Comparison of ENCODE assay signal across 13 mouse cellular contexts in genomic region chr14:25787387-25787910, GRCm38 (mm10). TPM values are rescaled to one million over a fixed set of nuclear protein-coding genes. Genes with fewer than 3 reads are reported as not detected.
DNase-seq lines count a peak whose midpoint lies in the region; ATAC-seq and TF ChIP-seq lines count a peak whose summit lies in the region.
"Had no signal": no experiment of that assay in that cellular context is flagged by ENCODE, and none has a peak within 500 bp of the region (broad histone marks: within the 10 kb centered on the region; RNA-seq: fewer than 3 reads in every experiment).

No protein-coding gene starts in this region.

- H3K9ac ChIP-seq in kidney, embryonic 15.5 days = no peak overlapping the region
- H3K9ac ChIP-seq in neural tube, embryonic 15.5 days (replicated peaks) = no peak overlapping the region
- H3K9ac ChIP-seq in intestine, embryonic 16.5 days (ENCODE audit: low read depth, low read length) = no peak overlapping the region
- H3K9ac ChIP-seq: hindbrain, embryonic 15.5 days; liver, embryonic 13.5 days had no signal

- H3K4me1 ChIP-seq in kidney, embryonic 15.5 days = peaks cover 36% of the 10 kb centered on the region
- H3K4me1 ChIP-seq in kidney, adult 2 months (ENCODE audit: control insufficient read depth, insufficient read depth, low read length) = no peaks in the 10 kb centered on the region
- H3K4me1 ChIP-seq in neural tube, embryonic 15.5 days = peaks cover 13% of the 10 kb centered on the region; the same call in 1 of the 2 replicates
- H3K4me1 ChIP-seq in intestine, embryonic 16.5 days (ENCODE audit: control insufficient read depth, insufficient read depth, low read length) = peaks cover 7% of the 10 kb centered on the region; the same call in 1 of the 2 replicates
- H3K4me1 ChIP-seq: hindbrain, embryonic 15.5 days had no signal

- WGBS in kidney, embryonic 15.5 days = 46% methylated on average over 12 of the region's 12 CpGs
- WGBS in kidney, adult 2 months = 57% methylated on average over 12 of the region's 12 CpGs
- 71% methylated on average over 12 of the region's 12 CpGs for WGBS in neural tube, embryonic 15.5 days
- whole genome bisulfite sequencing in intestine, embryonic 16.5 days = 56% methylated on average over 12 of the region's 12 CpGs

- H3K9me3 ChIP-seq in kidney, embryonic 15.5 days (replicated peaks) = no peaks in the 10 kb centered on the region
- H3K9me3 ChIP-seq in neural tube, embryonic 15.5 days (replicated peaks) = no peaks in the 10 kb centered on the region
- H3K9me3 ChIP-seq in intestine, embryonic 16.5 days (ENCODE audit: control insufficient read depth, low read length) = no peaks in the 10 kb centered on the region
- H3K9me3 ChIP-seq: hindbrain, embryonic 15.5 days; liver, embryonic 13.5 days had no signal

- H3K4me2 ChIP-seq in kidney, embryonic 15.5 days = no peak overlapping the region
- H3K4me2 ChIP-seq in neural tube, embryonic 15.5 days = no peak overlapping the region
- no peak overlapping the region for H3K4me2 ChIP-seq in intestine, embryonic 16.5 days (ENCODE audit: low read depth, low read length)
- H3K4me2 ChIP-seq: hindbrain, embryonic 15.5 days; liver, embryonic 13.5 days had no signal

- H3K27ac ChIP-seq in kidney, embryonic 15.5 days = peak overlapping the region; percentile 82
- H3K27ac ChIP-seq in kidney, adult 2 months (ENCODE audit: insufficient read depth, low read depth, low read length) = no peak overlapping the region
- 0 out of 2 replicates have a peak overlapping the region, but pooled peaks have one; percentile 4 for H3K27ac ChIP-seq in neural tube, embryonic 15.5 days (replicated peaks)
- H3K27ac ChIP-seq in intestine, embryonic 16.5 days (ENCODE audit: low read length) = peak overlapping the region; percentile 90
- H3K27ac ChIP-seq: hindbrain, embryonic 15.5 days; liver, embryonic 13.5 days had no signal

- no peak for TF ChIP-seq POLR2A in kidney, adult 2 months (IDR thresholded peaks at IDR 0.05; ENCODE audit: low read depth, low read length)

- no peaks in the 10 kb centered on the region for H3K36me3 ChIP-seq in kidney, embryonic 15.5 days
- H3K36me3 ChIP-seq in kidney, adult 2 months (ENCODE audit: control insufficient read depth, insufficient read depth, low read length) = no peaks in the 10 kb centered on the region
- no peaks in the 10 kb centered on the region for H3K36me3 ChIP-seq in neural tube, embryonic 15.5 days
- no peaks in the 10 kb centered on the region for H3K36me3 ChIP-seq in intestine, embryonic 16.5 days (ENCODE audit: control insufficient read depth, insufficient read depth, low read length)
- H3K36me3 ChIP-seq: hindbrain, embryonic 15.5 days; liver, embryonic 13.5 days had no signal

- no peak overlapping the region for H3K4me3 ChIP-seq in kidney, embryonic 15.5 days (replicated peaks)
- no peak overlapping the region for H3K4me3 ChIP-seq in kidney, adult 2 months (ENCODE audit: insufficient read depth, low read depth, low read length)
- H3K4me3 ChIP-seq in neural tube, embryonic 15.5 days (replicated peaks) = no peak overlapping the region
- H3K4me3 ChIP-seq in intestine, embryonic 16.5 days (ENCODE audit: low read length) = no peak overlapping the region
- H3K4me3 ChIP-seq: hindbrain, embryonic 15.5 days; liver, embryonic 13.5 days had no signal

- TF ChIP-seq CTCF in kidney, adult 2 months (conservative IDR thresholded peaks at IDR 0.05; ENCODE audit: insufficient read depth, insufficient read length, low read depth, low read length) = no peak

- no peak for ATAC-seq in kidney, embryonic 15.5 days (replicated peaks; ENCODE audit: low FRiP score)
- no peak for ATAC-seq in neural tube, embryonic 15.5 days (ENCODE audit: low FRiP score)
- peak; percentile 24 for ATAC-seq in intestine, embryonic 16.5 days
- ATAC-seq: activated CD4-positive, CD25-positive, alpha-beta regulatory T cell, adult 4 months; forebrain, embryonic 16.5 days had no signal

- DNase-seq in kidney, adult 2 months = no peak
- DNase-seq in neural tube, embryonic 10.5 days (ENCODE audit: extremely low spot score, low spot score) = no peak
- DNase-seq in frontal cortex, postnatal 36 days (ENCODE audit: low spot score in 2 of 2) = no peak
- no peak for DNase-seq in urinary bladder, postnatal 25 days (ENCODE audit: low spot score)
- DNase-seq: cerebellum, adult 11 months; liver, embryonic 13.5 days; thymus, adult 2 months had no signal

- no peaks in the 10 kb centered on the region for H3K27me3 ChIP-seq in kidney, embryonic 15.5 days
- H3K27me3 ChIP-seq in kidney, adult 2 months (replicated peaks; ENCODE audit: control insufficient read depth, insufficient read depth, low read length) = no peaks in the 10 kb centered on the region
- no peaks in the 10 kb centered on the region for H3K27me3 ChIP-seq in neural tube, embryonic 15.5 days (replicated peaks)
- H3K27me3 ChIP-seq in intestine, embryonic 16.5 days (replicated peaks; ENCODE audit: control insufficient read depth, insufficient read depth, low read length) = no peaks in the 10 kb centered on the region
- H3K27me3 ChIP-seq: hindbrain, embryonic 15.5 days; liver, embryonic 13.5 days had no signal

RNA-seq across cellular contexts. Expression of gene Zcchc24, which starts 18.6 kb away (rescaled TPM):
- polyA plus RNA-seq in kidney, embryonic 15.5 days (2015; fragmentation: Nextera tagmentation; extraction: Ambion mirVana) = 18.3 and 21.0 TPM in 2 replicates
- polyA plus RNA-seq in kidney, adult 2 months (2012; rRNA removed) = 12.4 TPM in 2 replicates
- 13.4 and 17.0 TPM in 2 replicates for polyA plus RNA-seq in neural tube, embryonic 15.5 days (2015; fragmentation: Nextera tagmentation; extraction: Ambion mirVana)
- polyA plus RNA-seq in intestine, embryonic 16.5 days (2015; fragmentation: Nextera tagmentation; extraction: Ambion mirVana) = 9.1 and 10.0 TPM in 2 replicates

RNA-seq across cellular contexts. Expression of gene Anxa11, which starts 54.5 kb away (rescaled TPM):
- polyA plus RNA-seq in kidney, embryonic 15.5 days (2015; fragmentation: Nextera tagmentation; extraction: Ambion mirVana) = 46.1 and 46.6 TPM in 2 replicates
- polyA plus RNA-seq in kidney, adult 2 months (2012; rRNA removed) = 105 and 116 TPM in 2 replicates
- 2.3 and 15.9 TPM in 2 replicates for polyA plus RNA-seq in neural tube, embryonic 15.5 days (2015; fragmentation: Nextera tagmentation; extraction: Ambion mirVana)
- polyA plus RNA-seq in intestine, embryonic 16.5 days (2015; fragmentation: Nextera tagmentation; extraction: Ambion mirVana) = 95.3 and 105 TPM in 2 replicates
